Mouse (Mus musculus) hindbrain, embryonic 10.5 days (tissue): Measurements from ENCODE around the gene Cdc20. TPM values are rescaled to one million over a fixed set of nuclear protein-coding genes. Genes with fewer than 3 reads are reported as not detected.

ENCODE experiments used
- DNase-seq: peaks from one replicate; pipeline ENCODE4 v3.0.0-alpha.2; 2017; ENCODE audit warnings: low spot score
- H3K27ac ChIP-seq: fragments of 300-500 bp; sonication (generic); 2 replicates; pipeline ENCODE4 v1.5.1; 2016; ENCODE audit warnings: mild to moderate bottlenecking, moderate library complexity
- H3K27me3 ChIP-seq: fragments of 300-500 bp; sonication (generic); 2 replicates; pipeline ENCODE4 v1.6.1; 2016; ENCODE audit warnings: mild to moderate bottlenecking; ENCODE audit not compliant: poor library complexity, insufficient read depth, severe bottlenecking
- H3K36me3 ChIP-seq: fragments of 300-500 bp; sonication (generic); 2 replicates; pipeline ENCODE4 v1.6.1; 2016; ENCODE audit warnings: mild to moderate bottlenecking, moderate library complexity
- H3K4me1 ChIP-seq: fragments of 300-500 bp; sonication (generic); replicated peaks from 2 replicates; pipeline ENCODE4 v1.6.1; 2016; ENCODE audit warnings: mild to moderate bottlenecking
- H3K4me3 ChIP-seq: fragments of 300-500 bp; sonication (generic); 2 replicates; pipeline ENCODE4 v1.5.1; 2016; ENCODE audit warnings: mild to moderate bottlenecking, moderate library complexity
- H3K9me3 ChIP-seq: fragments of 300-500 bp; sonication (generic); 2 replicates; pipeline ENCODE4 v1.6.1; 2016; ENCODE audit warnings: mild to moderate bottlenecking, moderate library complexity
- WGBS: fragments of 180-500 bp; shearing (Covaris S2); methylation state at CpG from one replicate; pipeline ENCODE4 v1.1.7; 2016; 5-methylcytosine and 5-hydroxymethylcytosine counted together
- polyA plus RNA-seq: library from polyadenylated mRNA; unstranded; fragments of >200 nt; fragmentation: Nextera tagmentation; extraction: Ambion mirVana; gene quantifications from 2 replicates; pipeline ENCODE4 v1.2.1, GENCODE M21; 2016

Cdc20 gene
- polyA plus RNA-seq, 1 experiment from 2014 or later, result 330 TPM

DNA sequence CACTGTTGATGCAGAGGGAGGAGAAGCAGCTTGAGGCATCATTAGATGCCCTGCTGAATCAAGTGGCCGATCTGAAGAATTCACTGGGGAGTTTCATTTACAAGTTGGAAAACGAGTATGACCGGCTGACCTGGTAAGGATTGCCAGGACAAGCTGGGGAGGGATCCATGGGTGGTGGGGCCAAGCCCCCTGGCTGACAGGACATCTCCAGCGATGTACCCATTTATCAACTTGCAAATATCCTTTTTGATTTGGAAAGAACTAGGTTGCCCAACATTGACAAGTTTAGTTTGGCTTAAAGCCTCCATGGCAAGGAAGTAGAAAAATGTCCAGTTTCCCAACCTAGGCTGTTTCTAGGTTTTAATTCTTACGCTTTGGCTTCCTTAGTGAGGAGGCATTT lies 26.3 kb downstream of the Cdc20 start:
- no peak for DNase-seq
- 92% methylated on average over 5 of the region's 5 CpGs for WGBS
- no peaks in the 10 kb centered on the region for H3K27me3 ChIP-seq
- no peak overlapping the region for H3K27ac ChIP-seq
- peaks cover 17% of the 10 kb centered on the region for H3K4me1 ChIP-seq
- H3K4me3 ChIP-seq, result no peak overlapping the region
- H3K9me3 ChIP-seq, result no peaks in the 10 kb centered on the region
- H3K36me3 ChIP-seq, result peaks cover 56% of the 10 kb centered on the region

DNA sequence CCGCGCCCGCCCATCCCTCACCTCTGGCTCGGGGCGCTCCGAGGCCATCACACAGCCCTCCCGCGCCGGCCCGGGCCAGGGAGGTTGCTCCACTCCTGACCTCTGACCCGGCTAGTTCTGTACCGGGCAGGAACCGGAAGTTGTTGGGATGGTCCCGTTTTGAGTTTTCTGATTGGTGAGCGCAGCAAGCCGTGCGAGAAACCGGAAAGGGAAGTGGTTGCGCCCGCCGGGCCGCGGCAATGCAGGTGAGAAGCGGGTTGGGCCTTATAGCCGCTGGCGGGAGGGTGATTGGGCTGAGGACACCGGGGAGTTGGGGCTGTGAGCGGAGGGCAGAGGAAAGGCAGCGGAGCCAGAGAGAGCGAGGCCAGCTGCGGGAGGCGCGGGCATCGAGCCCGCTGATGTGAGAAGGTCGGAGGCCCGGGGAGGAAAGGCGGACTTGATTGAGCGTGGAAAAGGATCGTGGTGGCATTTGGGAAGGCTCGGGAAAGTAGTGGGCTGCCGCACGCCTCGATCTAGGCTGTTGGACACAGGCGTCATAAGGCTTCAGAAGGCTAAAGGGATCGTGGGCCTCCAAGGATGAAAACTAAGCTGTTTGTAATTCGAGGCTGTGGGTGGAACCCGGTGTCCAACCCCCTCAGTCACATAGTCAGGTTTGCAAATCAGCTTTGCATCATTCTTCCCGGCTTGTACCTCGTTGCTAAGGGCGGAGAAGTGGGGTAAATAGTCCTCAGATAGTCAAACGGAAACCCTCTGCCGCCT lies 27.8 kb downstream of the Cdc20 start, which contains the start of the genes Szt2 and Med8:
Gene Szt2 (minus strand): TSS at position 132 of the 759 bp plus-strand sequence.
Gene Med8 (plus strand): TSS at position 196 of the 759 bp plus-strand sequence.
- peak within 1 kb of the TSS; percentile 76 for H3K4me3 ChIP-seq
- H3K36me3 ChIP-seq, result peaks cover 54% of the 10 kb centered on the region
- peak; percentile 92 for DNase-seq
- H3K27ac ChIP-seq, result peak within 1 kb of the TSS; percentile 90
- H3K27me3 ChIP-seq, result no peaks in the 10 kb centered on the region
- no peaks in the 10 kb centered on the region for H3K9me3 ChIP-seq
- H3K4me1 ChIP-seq, result peaks cover 17% of the 10 kb centered on the region
- 1% methylated on average over 53 of the region's 53 CpGs for WGBS

DNA sequence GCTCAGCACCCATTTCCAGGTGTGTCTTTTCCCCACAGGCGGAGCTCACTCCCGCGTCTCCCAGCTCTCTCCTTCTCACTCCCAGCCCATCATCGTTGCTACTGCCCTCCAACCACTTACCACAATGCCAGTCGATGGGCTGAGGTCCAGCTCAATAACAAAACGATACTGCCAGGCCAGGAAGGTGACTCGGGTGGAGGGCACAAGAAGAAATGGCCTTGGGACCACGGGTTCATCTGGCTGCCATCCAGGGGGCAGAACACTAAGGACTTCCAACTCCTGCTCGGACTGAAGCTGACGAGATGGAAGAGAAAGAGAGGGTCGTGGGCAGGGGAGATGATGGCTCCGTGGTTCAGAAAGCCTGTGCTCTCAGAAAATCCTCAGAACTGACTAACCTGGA lies 34.5 kb downstream of the Cdc20 start:
- no peak overlapping the region for H3K4me3 ChIP-seq
- WGBS, result 93% methylated on average over 12 of the region's 12 CpGs
- H3K36me3 ChIP-seq, result peaks cover 76% of the 10 kb centered on the region
- no peaks in the 10 kb centered on the region for H3K9me3 ChIP-seq
- H3K27ac ChIP-seq, result no peak overlapping the region
- H3K27me3 ChIP-seq, result no peaks in the 10 kb centered on the region
- no peak for DNase-seq
- H3K4me1 ChIP-seq, result no peaks in the 10 kb centered on the region

DNA sequence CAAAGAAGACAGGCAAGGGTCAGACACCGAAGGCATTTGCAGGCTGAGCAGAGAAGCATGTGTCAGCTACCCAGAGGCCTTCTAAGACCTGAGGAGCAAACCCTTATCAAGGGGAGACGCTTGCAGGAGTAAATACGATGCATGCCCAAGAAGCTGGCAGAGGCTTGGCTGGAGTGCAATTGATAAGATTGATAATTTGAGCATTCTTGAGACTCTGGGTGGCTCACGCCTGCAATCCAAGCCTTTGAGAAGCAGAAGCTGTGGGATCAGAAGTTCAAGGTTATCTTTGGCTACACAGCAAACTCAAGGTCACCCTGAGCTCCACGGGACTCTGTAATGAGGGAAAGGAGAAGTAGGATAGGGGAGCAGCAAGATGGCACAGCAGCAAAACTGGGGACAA lies 35.2 kb downstream of the Cdc20 start:
- 92% methylated on average over 5 of the region's 5 CpGs for WGBS
- no peaks in the 10 kb centered on the region for H3K4me1 ChIP-seq
- H3K27ac ChIP-seq, result no peak overlapping the region
- H3K36me3 ChIP-seq, result peaks cover 84% of the 10 kb centered on the region
- H3K27me3 ChIP-seq, result no peaks in the 10 kb centered on the region
- H3K9me3 ChIP-seq, result no peaks in the 10 kb centered on the region
- DNase-seq, result no peak
- H3K4me3 ChIP-seq, result no peak overlapping the region

DNA sequence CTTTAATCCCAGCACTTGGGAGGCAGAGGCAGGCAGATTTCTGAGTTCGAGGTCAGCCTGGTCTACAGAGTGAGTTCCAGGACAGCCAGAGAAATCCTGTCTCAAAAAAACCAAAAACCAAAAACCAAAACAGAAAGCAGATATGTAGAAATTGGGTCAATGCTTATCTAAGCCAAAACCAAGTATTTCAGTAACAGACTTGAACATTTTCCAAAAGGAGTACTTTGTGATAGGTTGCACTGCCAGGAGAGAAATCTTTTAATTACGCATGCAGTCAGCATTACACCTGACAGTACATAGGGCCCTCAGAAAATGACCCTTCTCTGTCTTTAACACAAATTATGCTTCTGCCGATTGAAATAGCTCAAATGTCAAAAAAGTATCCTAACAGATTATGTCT lies 35.7 kb downstream of the Cdc20 start:
- Histone ChIP-seq H3K27me3 (no peaks in the 10 kb centered on the region), H3K27ac (no peak overlapping the region), H3K4me3 (no peak overlapping the region), H3K4me1 (no peaks in the 10 kb centered on the region), H3K36me3 (peaks cover 89% of the 10 kb centered on the region), H3K9me3 (no peaks in the 10 kb centered on the region)
- no peak for DNase-seq
- WGBS, result 94% methylated on average over 3 of the region's 3 CpGs

DNA sequence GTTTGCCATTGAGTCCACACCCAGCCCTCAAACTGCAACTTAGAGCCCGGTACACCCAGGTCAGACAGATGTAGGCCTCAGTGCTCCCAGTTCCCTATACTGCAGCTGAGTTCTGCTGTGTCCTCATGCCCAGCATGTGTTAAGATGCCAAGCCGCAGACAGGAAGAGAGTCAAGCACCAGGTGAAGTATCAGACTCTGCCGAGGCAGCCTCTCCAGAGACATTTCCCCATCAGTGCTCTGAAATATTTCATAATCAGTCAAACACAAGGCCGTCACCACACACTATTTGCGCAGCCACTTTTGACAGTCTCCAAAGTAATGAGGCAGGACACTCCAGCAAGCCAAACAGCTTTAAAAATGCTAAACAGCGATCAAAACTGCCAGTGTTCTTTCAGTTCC lies 38.8 kb downstream of the Cdc20 start:
- no peaks in the 10 kb centered on the region for H3K4me1 ChIP-seq
- H3K36me3 ChIP-seq, result peaks cover 100% of the 10 kb centered on the region
- DNase-seq, result no peak
- no peak overlapping the region for H3K27ac ChIP-seq
- H3K4me3 ChIP-seq, result no peak overlapping the region
- H3K9me3 ChIP-seq, result no peaks in the 10 kb centered on the region
- WGBS, result 95% methylated on average over 6 of the region's 6 CpGs
- no peaks in the 10 kb centered on the region for H3K27me3 ChIP-seq

DNA sequence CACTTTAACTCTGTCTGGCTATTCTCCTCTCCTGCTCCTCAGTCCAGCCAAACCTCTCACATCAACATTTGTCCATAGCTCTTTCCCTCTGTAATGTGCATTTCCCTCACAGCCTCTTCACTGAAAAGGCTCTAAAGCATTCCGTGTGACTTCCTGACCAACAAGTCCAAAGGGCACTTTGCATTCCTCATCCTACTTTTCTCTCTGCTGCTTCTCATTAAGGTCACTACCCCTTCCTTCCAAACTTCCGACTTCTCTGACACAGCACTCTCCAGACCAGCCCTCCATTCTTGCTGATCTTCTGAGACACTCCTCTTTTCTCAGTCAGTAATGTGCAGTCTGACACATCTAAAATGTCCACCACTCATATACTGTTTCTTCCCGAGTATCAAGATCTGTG lies 40.7 kb downstream of the Cdc20 start:
- H3K4me1 ChIP-seq, result no peaks in the 10 kb centered on the region
- no peak overlapping the region for H3K4me3 ChIP-seq
- no peak overlapping the region for H3K27ac ChIP-seq
- H3K36me3 ChIP-seq, result peaks cover 100% of the 10 kb centered on the region
- H3K9me3 ChIP-seq, result no peaks in the 10 kb centered on the region
- H3K27me3 ChIP-seq, result no peaks in the 10 kb centered on the region
- WGBS, result 85% methylated on average over 3 of the region's 3 CpGs
- no peak for DNase-seq

DNA sequence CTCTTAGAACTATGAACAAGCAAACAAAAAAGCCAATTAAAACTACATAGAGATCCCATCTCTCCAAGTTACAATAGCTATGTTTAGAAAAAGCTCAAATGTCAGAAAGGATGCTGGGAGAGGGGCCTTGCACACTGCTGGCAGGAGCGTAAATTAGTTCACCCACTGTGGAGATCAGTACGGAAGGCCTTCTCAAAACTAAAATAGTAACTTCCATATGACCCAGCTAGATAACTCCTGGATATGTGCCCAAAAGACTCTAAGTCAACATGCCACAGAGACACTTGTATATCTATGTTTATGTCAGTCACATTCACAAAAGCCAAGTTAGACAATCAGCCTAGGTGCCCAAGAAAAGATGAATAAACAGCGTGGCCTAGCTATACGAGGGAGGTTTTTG lies 41.9 kb downstream of the Cdc20 start:
- Histone ChIP-seq H3K27ac (no peak overlapping the region), H3K4me3 (no peak overlapping the region), H3K4me1 (no peaks in the 10 kb centered on the region), H3K36me3 (peaks cover 100% of the 10 kb centered on the region), H3K27me3 (no peaks in the 10 kb centered on the region), H3K9me3 (no peaks in the 10 kb centered on the region)
- no peak for DNase-seq
- WGBS, result 91% methylated on average over 4 of the region's 4 CpGs

DNA sequence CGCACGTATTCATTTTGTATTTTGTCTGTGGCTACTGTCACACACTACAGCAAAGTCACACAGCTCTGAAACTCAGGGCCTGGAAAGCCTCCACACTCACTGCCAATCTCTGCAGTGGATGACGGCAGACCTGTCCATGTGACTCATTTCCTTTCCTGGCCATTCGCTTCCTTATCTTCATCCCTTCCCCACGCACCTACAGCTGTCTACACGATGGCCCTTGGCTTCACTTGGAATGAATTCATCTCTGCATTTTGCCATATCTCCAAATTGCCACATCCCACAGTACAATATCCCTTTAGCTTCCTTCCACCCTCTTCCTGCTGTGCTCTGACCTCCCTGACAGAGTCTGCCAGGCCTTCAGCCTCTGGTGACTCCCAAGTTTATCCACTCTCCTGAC lies 42.6 kb downstream of the Cdc20 start:
- H3K4me1 ChIP-seq, result no peaks in the 10 kb centered on the region
- no peak for DNase-seq
- H3K27ac ChIP-seq, result no peak overlapping the region
- WGBS, result 93% methylated on average over 6 of the region's 6 CpGs
- H3K9me3 ChIP-seq, result no peaks in the 10 kb centered on the region
- H3K4me3 ChIP-seq, result no peak overlapping the region
- H3K27me3 ChIP-seq, result no peaks in the 10 kb centered on the region
- H3K36me3 ChIP-seq, result peaks cover 100% of the 10 kb centered on the region

DNA sequence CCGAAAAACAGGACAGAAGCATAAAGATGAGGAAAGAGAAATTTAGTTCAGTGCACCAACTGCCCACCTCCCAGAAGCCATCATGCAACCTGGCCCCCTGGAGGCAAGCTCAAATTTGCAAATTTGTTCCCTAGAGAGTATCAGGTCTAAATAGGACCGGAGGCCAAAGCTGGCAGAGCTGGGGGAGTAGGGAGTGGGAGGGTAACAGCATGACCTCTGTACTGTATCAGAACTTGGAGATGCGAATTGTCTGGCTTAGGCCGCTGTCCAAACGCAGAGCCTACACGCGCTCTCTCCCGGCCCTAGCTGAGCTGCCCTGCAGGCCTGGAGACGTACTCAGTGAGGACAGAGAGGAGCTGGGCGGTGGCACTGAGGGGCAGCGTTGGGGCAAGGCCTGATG lies 47.0 kb downstream of the Cdc20 start:
- H3K27ac ChIP-seq, result no peak overlapping the region
- no peaks in the 10 kb centered on the region for H3K4me1 ChIP-seq
- H3K27me3 ChIP-seq, result no peaks in the 10 kb centered on the region
- no peak for DNase-seq
- H3K36me3 ChIP-seq, result peaks cover 100% of the 10 kb centered on the region
- no peaks in the 10 kb centered on the region for H3K9me3 ChIP-seq
- no peak overlapping the region for H3K4me3 ChIP-seq
- 94% methylated on average over 11 of the region's 11 CpGs for WGBS

DNA sequence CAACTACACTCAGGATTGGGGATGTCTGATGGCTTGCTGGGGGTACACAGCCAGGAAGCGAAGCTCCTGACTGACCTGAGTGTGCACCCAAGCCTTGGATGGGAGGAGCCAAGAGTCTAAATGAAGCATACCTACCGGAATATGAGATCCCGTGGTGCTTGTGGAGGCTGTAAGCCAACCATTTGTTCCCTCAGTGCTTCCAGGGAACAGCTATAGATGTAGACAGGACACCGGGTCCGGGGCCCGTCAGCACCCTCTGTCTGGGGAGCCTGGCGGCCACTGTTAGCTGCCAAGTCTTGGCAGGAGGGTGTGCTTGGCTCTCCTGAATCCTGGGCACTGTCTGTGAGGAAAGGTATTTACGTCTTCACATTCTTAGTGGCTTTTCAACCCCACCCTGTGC lies 49.8 kb downstream of the Cdc20 start:
- 94% methylated on average over 8 of the region's 8 CpGs for WGBS
- no peak for DNase-seq
- no peak overlapping the region for H3K4me3 ChIP-seq
- no peaks in the 10 kb centered on the region for H3K4me1 ChIP-seq
- H3K27ac ChIP-seq, result no peak overlapping the region
- H3K9me3 ChIP-seq, result no peaks in the 10 kb centered on the region
- no peaks in the 10 kb centered on the region for H3K27me3 ChIP-seq
- peaks cover 100% of the 10 kb centered on the region for H3K36me3 ChIP-seq

DNA sequence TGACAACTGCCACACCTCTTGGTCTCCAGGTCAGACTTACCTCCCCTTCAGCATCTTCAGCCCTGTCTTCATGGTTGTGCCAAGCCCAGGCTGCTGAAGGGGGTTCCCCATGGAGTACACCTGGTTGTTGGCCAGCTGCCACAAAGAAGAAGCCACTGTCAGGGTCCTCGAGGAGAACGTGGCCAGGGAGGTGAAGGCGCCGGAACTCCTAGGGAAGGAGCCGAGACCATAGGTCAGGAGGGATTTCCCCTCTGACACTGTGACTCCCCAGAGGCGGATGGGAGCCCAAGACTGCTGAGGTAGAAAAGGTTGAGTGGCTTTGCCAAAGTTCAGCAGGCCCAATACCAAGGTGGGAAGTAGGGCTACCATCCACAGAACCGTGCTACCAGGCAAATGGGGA lies 53.9 kb downstream of the Cdc20 start:
- Histone ChIP-seq H3K4me3 (no peak overlapping the region), H3K4me1 (no peaks in the 10 kb centered on the region), H3K36me3 (peaks cover 100% of the 10 kb centered on the region), H3K27ac (no peak overlapping the region), H3K9me3 (no peaks in the 10 kb centered on the region), H3K27me3 (no peaks in the 10 kb centered on the region)
- 89% methylated on average over 7 of the region's 7 CpGs for WGBS
- no peak for DNase-seq
